Mouse (Mus musculus) liver, adult 2 months (tissue): ENCODE measurements around the gene Mark1. TPM values are rescaled to one million over a fixed set of nuclear protein-coding genes. Genes with fewer than 3 reads are reported as not detected.

Experiments
- DNase-seq: peaks from one replicate; pipeline ENCODE4 v3.0.0-alpha.2; 2011; ENCODE audit warnings: low read depth, low spot score; ENCODE audit errors: extremely low read depth
- H3K27ac ChIP-seq: fragments of 200-500 bp; replicated peaks from 2 replicates; pipeline ENCODE4 v1.5.1; 2012; ENCODE audit warnings: low read depth, mild to moderate bottlenecking, control low read depth, inconsistent platforms, low read length; ENCODE audit not compliant: insufficient read depth
- H3K27me3 ChIP-seq: fragments of 200-500 bp; 2 replicates; pipeline ENCODE4 v1.6.1; 2012; ENCODE audit warnings: mild to moderate bottlenecking, moderate library complexity, low read length, inconsistent platforms; ENCODE audit not compliant: control insufficient read depth, insufficient read depth
- H3K36me3 ChIP-seq: fragments of 200-500 bp; 2 replicates; pipeline ENCODE4 v1.6.1; 2012; ENCODE audit warnings: low read length, inconsistent platforms; ENCODE audit not compliant: control insufficient read depth, insufficient read depth
- H3K4me1 ChIP-seq: fragments of 200-500 bp; 2 replicates; pipeline ENCODE4 v1.6.1; 2011; ENCODE audit warnings: low read length; ENCODE audit not compliant: control insufficient read depth, insufficient read depth
- H3K4me3 ChIP-seq: fragments of 200-500 bp; 2 replicates; pipeline ENCODE4 v1.5.1; 2011; ENCODE audit warnings: low read depth, mild to moderate bottlenecking, control low read depth, low read length, moderate library complexity; ENCODE audit not compliant: insufficient read depth
- H3K79me2 ChIP-seq: fragments of 200-500 bp; 2 replicates; pipeline ENCODE4 v1.6.1; 2012; ENCODE audit warnings: inconsistent platforms, mild to moderate bottlenecking, low read length, moderate library complexity; ENCODE audit not compliant: control insufficient read depth, insufficient read depth
- H3K9ac ChIP-seq: fragments of 200-500 bp; 2 replicates; pipeline ENCODE4 v1.6.1; 2012; ENCODE audit warnings: low read depth, mild to moderate bottlenecking, control low read depth, inconsistent platforms, low read length
- CTCF ChIP-seq: fragments of 200-500 bp; IDR thresholded peaks from 2 replicates; pipeline ENCODE4 v1.5.1; 2011; ENCODE audit warnings: low read depth, low read length, control low read depth
- POLR2A ChIP-seq: fragments of 200-500 bp; IDR thresholded peaks from 2 replicates; pipeline ENCODE4 v1.6.1; 2011; ENCODE audit warnings: low read length, control low read depth; ENCODE audit not compliant: insufficient read depth; ENCODE audit errors: extremely low read depth
- WGBS: fragments of 180-500 bp; shearing (Covaris S2); methylation state at CpG from one replicate; pipeline ENCODE4 v1.1.7; 2018; 5-methylcytosine and 5-hydroxymethylcytosine counted together
- polyA plus RNA-seq: library from polyadenylated mRNA; depleted of rRNA; stranded (reverse); fragments of >200 nt; gene quantifications from 2 replicates; pipeline ENCODE4 v1.2.3, GENCODE M21; 2012
- total RNA-seq: library from RNA; depleted of rRNA; stranded (reverse); fragments of >200 nt; gene quantifications from 2 replicates; pipeline ENCODE4 v1.2.3, GENCODE M21; 2014

Mark1 gene
- total and polyA plus RNA-seq, 2 experiments: 0.46 to 0.64 TPM

DNA sequence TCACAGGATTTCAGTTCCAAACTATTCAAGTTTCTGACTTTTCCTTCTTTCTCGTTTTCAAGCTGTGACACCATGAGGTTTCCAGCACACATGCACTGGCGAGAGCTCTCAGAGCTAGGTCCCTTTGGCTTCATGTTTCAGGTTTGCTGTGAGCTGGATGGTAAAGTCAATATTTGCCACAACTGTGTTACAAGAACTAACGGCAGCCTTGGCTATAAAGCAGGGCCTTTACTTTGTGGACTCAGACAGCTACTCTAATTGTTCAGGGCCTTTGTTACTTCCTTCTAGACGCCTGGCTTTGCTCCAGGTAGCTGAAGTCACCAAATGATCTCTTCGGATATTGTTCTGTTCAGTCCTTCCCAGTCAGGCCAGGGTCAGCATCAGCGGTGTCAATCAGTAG, 63.9 kb downstream of the Mark1 start:
- no peak for DNase-seq
- Histone ChIP-seq H3K27me3 (no peaks in the 10 kb centered on the region), H3K27ac (no peak overlapping the region), H3K4me1 (no peaks in the 10 kb centered on the region), H3K79me2 (no peaks in the 10 kb centered on the region), H3K4me3 (no peak overlapping the region), H3K9ac (no peak overlapping the region), H3K36me3 (no peaks in the 10 kb centered on the region)
- 37% methylated on average over 6 of the region's 6 CpGs for WGBS
- TF ChIP-seq CTCF (no peak), POLR2A (no peak)

DNA sequence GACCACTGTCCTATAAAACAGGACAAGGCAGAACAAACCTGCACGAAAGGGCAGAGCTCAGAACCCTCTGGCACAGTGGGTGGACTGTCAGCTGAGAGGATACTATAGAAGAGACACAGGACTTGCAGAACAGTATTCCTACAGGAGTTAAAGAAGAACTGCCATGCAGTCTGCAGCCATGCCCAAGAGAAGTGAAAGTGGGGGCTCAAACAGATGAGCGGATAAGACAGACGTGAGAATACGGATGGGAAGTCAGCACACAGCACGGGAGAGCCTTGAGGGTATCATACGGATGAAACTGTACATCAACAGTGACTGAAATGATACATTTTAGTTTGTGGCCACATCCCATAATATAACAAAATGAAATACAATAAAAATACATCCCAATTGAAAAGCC, 68.3 kb downstream of the Mark1 start:
- no peak for DNase-seq
- Histone ChIP-seq H3K4me3 (no peak overlapping the region), H3K27me3 (no peaks in the 10 kb centered on the region), H3K36me3 (no peaks in the 10 kb centered on the region), H3K27ac (no peak overlapping the region), H3K9ac (no peak overlapping the region), H3K79me2 (no peaks in the 10 kb centered on the region), H3K4me1 (no peaks in the 10 kb centered on the region)
- TF ChIP-seq POLR2A (no peak), CTCF (no peak)
- WGBS: 86% methylated on average over 6 of the region's 6 CpGs

- TF ChIP-seq CTCF (no peak), POLR2A (no peak)
Observed at GRCm38 (mm10) chr1:184928382-184928781, 71.0 kb downstream of the Mark1 start.

GRCm38 (mm10) chr1:184927911-184928310, 71.5 kb downstream of the Mark1 start:
- no peak for DNase-seq
- no peaks in the 10 kb centered on the region for H3K27me3 ChIP-seq
- H3K36me3 ChIP-seq: no peaks in the 10 kb centered on the region
- H3K4me1 ChIP-seq: no peaks in the 10 kb centered on the region
- H3K4me3 ChIP-seq: no peak overlapping the region
- H3K27ac ChIP-seq: no peak overlapping the region
- no peak overlapping the region for H3K9ac ChIP-seq
- 90% methylated on average over 1 of the region's 1 CpGs for WGBS
- TF ChIP-seq CTCF (no peak), POLR2A (no peak)
- H3K79me2 ChIP-seq: no peaks in the 10 kb centered on the region

More at GRCm38 (mm10) chr1:184928382-184928781, 71.0 kb downstream of the Mark1 start:
- Histone ChIP-seq H3K4me3 (no peak overlapping the region), H3K9ac (no peak overlapping the region), H3K27ac (no peak overlapping the region), H3K36me3 (no peaks in the 10 kb centered on the region), H3K79me2 (no peaks in the 10 kb centered on the region), H3K4me1 (no peaks in the 10 kb centered on the region), H3K27me3 (no peaks in the 10 kb centered on the region)
- DNase-seq: no peak
- WGBS: 86% methylated on average over 1 of the region's 1 CpGs

DNA sequence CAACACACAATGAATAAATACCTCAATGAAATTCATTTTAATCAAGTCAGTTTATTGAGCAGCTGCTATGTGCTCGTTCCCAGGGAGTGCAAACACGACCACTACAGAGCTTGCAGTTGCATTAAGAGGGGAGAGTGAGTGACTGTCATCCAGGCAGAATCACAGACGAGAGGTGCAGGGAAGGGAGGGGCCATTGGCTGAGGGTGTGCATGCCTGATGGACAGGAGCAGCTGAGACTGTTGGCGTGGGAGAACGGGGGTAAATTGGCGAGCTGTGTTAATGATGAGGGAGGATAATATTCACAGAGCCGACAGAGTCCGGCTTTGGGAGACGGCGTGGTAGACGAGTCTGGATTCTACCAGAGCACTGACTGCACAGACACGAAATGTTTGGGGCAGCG, 76.5 kb downstream of the Mark1 start:
- Histone ChIP-seq H3K79me2 (no peaks in the 10 kb centered on the region), H3K36me3 (no peaks in the 10 kb centered on the region), H3K9ac (no peak overlapping the region), H3K27ac (no peak overlapping the region), H3K4me1 (no peaks in the 10 kb centered on the region), H3K4me3 (no peak overlapping the region), H3K27me3 (no peaks in the 10 kb centered on the region)
- TF ChIP-seq CTCF (no peak), POLR2A (no peak)
- WGBS: 89% methylated on average over 13 of the region's 13 CpGs
- no peak for DNase-seq

DNA sequence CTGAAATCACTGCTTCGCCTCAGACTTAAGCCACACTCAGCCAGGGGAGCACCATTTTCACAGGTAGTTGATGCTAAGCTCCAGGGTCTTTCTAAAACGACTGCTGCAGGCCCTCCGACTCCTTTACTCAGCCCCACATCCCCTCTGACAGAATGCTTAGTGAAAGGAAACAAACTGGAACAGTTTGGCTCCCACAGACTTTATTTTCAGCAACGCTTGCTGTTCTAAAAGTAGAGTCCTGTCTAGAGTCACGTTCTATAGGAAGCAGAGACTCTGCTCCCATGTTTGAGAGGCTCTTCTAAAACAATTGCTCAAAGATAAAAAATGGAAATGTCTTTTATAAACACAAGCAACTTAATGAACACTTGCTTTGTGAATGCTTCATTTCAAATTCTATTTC, 79.3 kb downstream of the Mark1 start:
- no peak for DNase-seq
- TF ChIP-seq POLR2A (no peak), CTCF (no peak)
- 78% methylated on average over 5 of the region's 5 CpGs for WGBS
- Histone ChIP-seq H3K79me2 (no peaks in the 10 kb centered on the region), H3K4me3 (no peak overlapping the region), H3K9ac (no peak overlapping the region), H3K27ac (no peak overlapping the region), H3K4me1 (no peaks in the 10 kb centered on the region), H3K36me3 (no peaks in the 10 kb centered on the region), H3K27me3 (no peaks in the 10 kb centered on the region)
